Mouse (Mus musculus): ENCODE measurements around the gene Runx2. TPM values are rescaled to one million over a fixed set of nuclear protein-coding genes. Genes with fewer than 3 reads are reported as not detected.

The Runx2 gene
- polyA plus RNA-seq, 1 experiment from 2014 or later = 0.52 TPM

DNA sequence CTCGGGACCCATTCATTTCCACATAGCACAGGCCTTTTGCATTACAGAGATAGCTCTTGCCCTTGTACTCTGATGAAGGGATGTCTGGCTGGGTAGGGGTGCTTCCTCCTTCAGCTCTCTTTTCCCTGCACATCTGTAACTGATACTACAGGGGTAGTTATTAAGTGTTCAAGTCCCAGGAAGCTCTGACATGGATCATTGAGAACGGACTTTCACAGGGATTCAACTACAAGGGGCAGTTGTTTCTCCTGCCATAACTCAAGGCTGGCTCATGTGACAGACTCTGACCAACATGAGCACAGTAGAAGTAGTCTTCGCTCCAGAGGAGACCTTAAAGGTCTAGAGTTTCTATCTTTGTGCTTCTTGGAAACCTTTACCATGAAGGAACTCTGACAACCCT lies 226.1 kb downstream of the Runx2 start:
- H3K4me2 ChIP-seq (replicated peaks) = no peak overlapping the region
- H3K4me3 ChIP-seq (replicated peaks; ENCODE audit: low read length) = no peak overlapping the region
- no peaks in the 10 kb centered on the region for H3K36me3 ChIP-seq (replicated peaks; ENCODE audit: control insufficient read depth, insufficient read depth)
- H3K9me3 ChIP-seq (ENCODE audit: control insufficient read depth, low read length) = no peaks in the 10 kb centered on the region
- no peak overlapping the region for H3K27ac ChIP-seq
- H3K4me1 ChIP-seq (replicated peaks; ENCODE audit: control insufficient read depth, insufficient read depth, low read length) = no peaks in the 10 kb centered on the region
- WGBS = 74% methylated on average over 3 of the region's 3 CpGs
- no peaks in the 10 kb centered on the region for H3K27me3 ChIP-seq (ENCODE audit: control insufficient read depth, insufficient read depth, low read length)
- DNase-seq (ENCODE audit: low spot score) (no peak), ATAC-seq (ENCODE audit: low FRiP score) (no peak)
- no peak overlapping the region for H3K9ac ChIP-seq

DNA sequence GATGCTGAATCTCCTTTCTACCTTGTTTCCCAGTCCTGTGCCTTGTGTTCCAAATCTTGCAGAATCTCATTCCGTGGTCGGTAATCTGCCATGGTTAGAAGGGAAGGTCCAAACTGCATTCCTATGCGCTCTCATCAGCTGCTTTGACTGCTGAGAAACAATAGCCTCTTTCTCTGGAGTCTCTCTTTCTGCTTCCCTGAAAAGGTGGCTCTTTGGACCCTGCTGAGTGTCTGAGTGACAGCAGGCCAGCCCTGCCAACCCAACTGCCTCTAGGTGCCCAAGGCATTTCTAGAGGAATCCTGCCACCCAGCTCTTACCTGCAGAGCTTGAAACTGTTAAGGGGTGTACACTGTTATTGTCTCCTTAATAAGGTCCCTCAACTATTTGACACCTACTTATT lies 226.6 kb downstream of the Runx2 start:
- H3K4me2 ChIP-seq (replicated peaks) = no peak overlapping the region
- no peaks in the 10 kb centered on the region for H3K4me1 ChIP-seq (replicated peaks; ENCODE audit: control insufficient read depth, insufficient read depth, low read length)
- no peaks in the 10 kb centered on the region for H3K9me3 ChIP-seq (ENCODE audit: control insufficient read depth, low read length)
- no peak for ATAC-seq (ENCODE audit: low FRiP score)
- no peaks in the 10 kb centered on the region for H3K36me3 ChIP-seq (replicated peaks; ENCODE audit: control insufficient read depth, insufficient read depth)
- no peak overlapping the region for H3K4me3 ChIP-seq (replicated peaks; ENCODE audit: low read length)
- H3K27me3 ChIP-seq (ENCODE audit: control insufficient read depth, insufficient read depth, low read length) = no peaks in the 10 kb centered on the region
- no peak for DNase-seq (ENCODE audit: low spot score)
- no peak overlapping the region for H3K9ac ChIP-seq
- H3K27ac ChIP-seq = no peak overlapping the region
- WGBS = 8% methylated on average over 3 of the region's 3 CpGs

- no peak overlapping the region for H3K9ac ChIP-seq
- no peak overlapping the region for H3K4me2 ChIP-seq (replicated peaks)
- H3K27ac ChIP-seq = no peak overlapping the region
- DNase-seq (ENCODE audit: low spot score) = no peak
- WGBS = 65% methylated on average over 3 of the region's 3 CpGs
- no peak for ATAC-seq (ENCODE audit: low FRiP score)
- no peaks in the 10 kb centered on the region for H3K4me1 ChIP-seq (replicated peaks; ENCODE audit: control insufficient read depth, insufficient read depth, low read length)
- H3K9me3 ChIP-seq (ENCODE audit: control insufficient read depth, low read length) = no peaks in the 10 kb centered on the region
- H3K4me3 ChIP-seq (replicated peaks; ENCODE audit: low read length) = no peak overlapping the region
- H3K27me3 ChIP-seq (ENCODE audit: control insufficient read depth, insufficient read depth, low read length) = no peaks in the 10 kb centered on the region
- no peaks in the 10 kb centered on the region for H3K36me3 ChIP-seq (replicated peaks; ENCODE audit: control insufficient read depth, insufficient read depth)
Measured at GRCm38 (mm10) chr17:44586196-44586595, 228.4 kb downstream of the Runx2 start.

DNA sequence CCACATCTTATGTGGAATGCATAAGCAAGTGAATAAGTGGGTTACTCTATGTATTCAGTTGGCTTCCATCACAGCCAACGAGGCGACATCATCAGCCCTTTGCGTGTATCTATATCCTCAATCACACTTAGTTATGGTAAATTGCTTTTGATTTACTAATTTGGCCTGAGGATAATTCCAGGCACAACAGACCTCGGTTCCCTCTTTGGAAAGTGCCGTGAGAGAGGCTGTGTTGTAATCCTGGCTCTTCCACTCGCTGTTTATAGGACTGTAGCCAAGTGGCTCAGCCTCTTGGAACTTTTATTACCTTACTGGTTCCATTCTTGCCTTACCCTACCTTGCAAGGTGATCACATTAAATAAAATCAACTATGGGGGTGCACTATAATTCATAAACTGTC lies 229.8 kb downstream of the Runx2 start:
- Histone ChIP-seq H3K4me1 (replicated peaks; ENCODE audit: control insufficient read depth, insufficient read depth, low read length) (no peaks in the 10 kb centered on the region), H3K27ac (no peak overlapping the region), H3K9me3 (ENCODE audit: control insufficient read depth, low read length) (no peaks in the 10 kb centered on the region), H3K36me3 (replicated peaks; ENCODE audit: control insufficient read depth, insufficient read depth) (no peaks in the 10 kb centered on the region), H3K27me3 (ENCODE audit: control insufficient read depth, insufficient read depth, low read length) (no peaks in the 10 kb centered on the region), H3K4me2 (replicated peaks) (no peak overlapping the region), H3K4me3 (replicated peaks; ENCODE audit: low read length) (no peak overlapping the region), H3K9ac (no peak overlapping the region)
- ATAC-seq (ENCODE audit: low FRiP score) = no peak
- 74% methylated on average over 6 of the region's 6 CpGs for WGBS
- no peak for DNase-seq (ENCODE audit: low spot score)

DNA sequence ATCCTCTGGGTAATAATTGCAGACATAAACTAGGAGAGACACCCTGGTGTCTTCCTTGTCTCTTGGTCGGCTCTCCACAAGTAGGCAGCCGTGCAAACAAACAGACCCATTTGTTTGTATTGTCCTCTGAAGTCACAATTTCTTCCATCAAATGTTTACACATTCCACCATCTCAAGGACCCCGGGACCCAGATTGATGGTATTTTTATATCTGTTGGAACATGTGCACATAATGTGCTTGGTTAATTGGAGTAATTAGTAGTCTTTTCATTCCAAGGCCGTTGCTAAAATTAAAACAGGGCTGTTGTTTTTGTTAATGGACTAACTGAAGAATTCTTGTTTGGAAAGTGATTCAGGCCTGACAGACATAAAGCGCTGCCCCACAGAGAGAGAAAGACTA lies 236.8 kb downstream of the Runx2 start:
- H3K9ac ChIP-seq = no peak overlapping the region
- no peak overlapping the region for H3K27ac ChIP-seq
- ATAC-seq (ENCODE audit: low FRiP score) (no peak), DNase-seq (ENCODE audit: low spot score) (no peak)
- H3K36me3 ChIP-seq (replicated peaks; ENCODE audit: control insufficient read depth, insufficient read depth) = no peaks in the 10 kb centered on the region
- H3K9me3 ChIP-seq (ENCODE audit: control insufficient read depth, low read length) = no peaks in the 10 kb centered on the region
- no peaks in the 10 kb centered on the region for H3K4me1 ChIP-seq (replicated peaks; ENCODE audit: control insufficient read depth, insufficient read depth, low read length)
- 59% methylated on average over 5 of the region's 5 CpGs for WGBS
- no peak overlapping the region for H3K4me3 ChIP-seq (replicated peaks; ENCODE audit: low read length)
- no peaks in the 10 kb centered on the region for H3K27me3 ChIP-seq (ENCODE audit: control insufficient read depth, insufficient read depth, low read length)
- H3K4me2 ChIP-seq (replicated peaks) = no peak overlapping the region

GRCm38 (mm10) chr17:44570899-44571298 lies 243.7 kb downstream of the Runx2 start:
- Histone ChIP-seq H3K4me3 (replicated peaks; ENCODE audit: low read length) (no peak overlapping the region), H3K27ac (no peak overlapping the region), H3K27me3 (ENCODE audit: control insufficient read depth, insufficient read depth, low read length) (no peaks in the 10 kb centered on the region), H3K9me3 (ENCODE audit: control insufficient read depth, low read length) (no peaks in the 10 kb centered on the region), H3K4me2 (replicated peaks) (no peak overlapping the region), H3K36me3 (replicated peaks; ENCODE audit: control insufficient read depth, insufficient read depth) (no peaks in the 10 kb centered on the region), H3K4me1 (replicated peaks; ENCODE audit: control insufficient read depth, insufficient read depth, low read length) (no peaks in the 10 kb centered on the region), H3K9ac (no peak overlapping the region)
- DNase-seq (ENCODE audit: low spot score) (no peak), ATAC-seq (ENCODE audit: low FRiP score) (no peak)
- 83% methylated on average over 5 of the region's 5 CpGs for WGBS

- DNase-seq (ENCODE audit: low spot score) = no peak
- Histone ChIP-seq H3K36me3 (replicated peaks; ENCODE audit: control insufficient read depth, insufficient read depth) (no peaks in the 10 kb centered on the region), H3K4me3 (replicated peaks; ENCODE audit: low read length) (no peak overlapping the region), H3K4me2 (replicated peaks) (no peak overlapping the region), H3K9me3 (ENCODE audit: control insufficient read depth, low read length) (no peaks in the 10 kb centered on the region), H3K27ac (no peak overlapping the region), H3K27me3 (ENCODE audit: control insufficient read depth, insufficient read depth, low read length) (no peaks in the 10 kb centered on the region), H3K9ac (no peak overlapping the region), H3K4me1 (replicated peaks; ENCODE audit: control insufficient read depth, insufficient read depth, low read length) (no peaks in the 10 kb centered on the region)
- 93% methylated on average over 8 of the region's 8 CpGs for WGBS
- no peak for ATAC-seq (ENCODE audit: low FRiP score)
Measured at GRCm38 (mm10) chr17:44569020-44569621, 245.5 kb downstream of the Runx2 start.

- Histone ChIP-seq H3K27me3 (ENCODE audit: control insufficient read depth, insufficient read depth, low read length) (no peaks in the 10 kb centered on the region), H3K9me3 (ENCODE audit: control insufficient read depth, low read length) (no peaks in the 10 kb centered on the region), H3K4me1 (replicated peaks; ENCODE audit: control insufficient read depth, insufficient read depth, low read length) (no peaks in the 10 kb centered on the region), H3K27ac (no peak overlapping the region), H3K4me2 (replicated peaks) (no peak overlapping the region), H3K36me3 (replicated peaks; ENCODE audit: control insufficient read depth, insufficient read depth) (no peaks in the 10 kb centered on the region), H3K9ac (no peak overlapping the region), H3K4me3 (replicated peaks; ENCODE audit: low read length) (no peak overlapping the region)
- WGBS = 91% methylated on average over 5 of the region's 5 CpGs
- no peak for DNase-seq (ENCODE audit: low spot score)
- ATAC-seq (ENCODE audit: low FRiP score) = no peak
Measured at GRCm38 (mm10) chr17:44566992-44567391, 247.6 kb downstream of the Runx2 start.

- WGBS = 84% methylated on average over 8 of the region's 8 CpGs
- no peak for ATAC-seq (ENCODE audit: low FRiP score)
- H3K27me3 ChIP-seq (ENCODE audit: control insufficient read depth, insufficient read depth, low read length) = no peaks in the 10 kb centered on the region
Measured at GRCm38 (mm10) chr17:44565884-44566515, 248.6 kb downstream of the Runx2 start.

More at GRCm38 (mm10) chr17:44565884-44566515, 248.6 kb downstream of the Runx2 start:
- H3K9ac ChIP-seq = no peak overlapping the region
- no peaks in the 10 kb centered on the region for H3K4me1 ChIP-seq (replicated peaks; ENCODE audit: control insufficient read depth, insufficient read depth, low read length)
- H3K4me2 ChIP-seq (replicated peaks) = no peak overlapping the region
- H3K27ac ChIP-seq = no peak overlapping the region
- no peak overlapping the region for H3K4me3 ChIP-seq (replicated peaks; ENCODE audit: low read length)
- no peak for DNase-seq (ENCODE audit: low spot score)
- H3K36me3 ChIP-seq (replicated peaks; ENCODE audit: control insufficient read depth, insufficient read depth) = no peaks in the 10 kb centered on the region
- H3K9me3 ChIP-seq (ENCODE audit: control insufficient read depth, low read length) = no peaks in the 10 kb centered on the region
